Mouse (Mus musculus): Measurements from ENCODE around the gene Myoz2. TPM values are rescaled to one million over a fixed set of nuclear protein-coding genes. Genes with fewer than 3 reads are reported as not detected.

Gene Myoz2
- total RNA-seq, 1 experiment from 2014 or later, result not detected

Other genes starting within 250 kb of the Myoz2 start
- gene Fabp2, start 139.9 kb downstream of the Myoz2 start, total RNA-seq (2017), result not detected in 2 replicates
- not detected in 2 replicates for gene Gm10959, start 115.7 kb downstream of the Myoz2 start, total RNA-seq (2017)
- 11.3 and 19.8 TPM in 2 replicates for gene 1810037I17Rik, start 110.8 kb downstream of the Myoz2 start, total RNA-seq (2017)
- gene Usp53, start 50.5 kb downstream of the Myoz2 start, total RNA-seq (2017), result 34.1 and 47.1 TPM in 2 replicates
- gene Synpo2, start 201.1 kb upstream of the Myoz2 start, total RNA-seq (2017), result 0.12 TPM in 1 of 2 replicates, not detected in the other
- gene Sec24d, start 232.4 kb upstream of the Myoz2 start, total RNA-seq (2017), result 3.7 and 8.7 TPM in 2 replicates